Mouse (Mus musculus) thymus, postnatal 10 days (tissue): Measurements from ENCODE around the gene Fcgr3.
"Not testable (repeated sequence)": the region's sequence is repeated elsewhere in the genome, so short reads cannot be mapped to it uniquely, and the experiment has no call there.

Experiments used
- DNase-seq, 2 experiments: peaks; one replicate each; pipeline ENCODE4 v3.0.0; 2021; ENCODE audit warnings: low spot score in 2 of 2

Gene Fcgr3

GRCm38 (mm10) chr1:171064491-171065242 is at the start of gene Fcgr3:
TSS of gene Fcgr3 (minus strand) at chr1:171064935.
- peak; percentile 67 to 74 for DNase-seq

- peak; percentile 8 to 10 for DNase-seq
Measured at GRCm38 (mm10) chr1:171113873-171114299, 49.2 kb upstream of the Fcgr3 start, which contains the start of gene Cfap126. TSS of gene Cfap126 (plus strand) at chr1:171113918.

GRCm38 (mm10) chr1:171112986-171113385 is 48.3 kb upstream of the Fcgr3 start:
- DNase-seq = no peak

GRCm38 (mm10) chr1:171111781-171112575 is 47.2 kb upstream of the Fcgr3 start:
- peak in 1 of 2 experiments; percentile 16 for DNase-seq

- DNase-seq = peak; percentile 78 to 90
Measured at GRCm38 (mm10) chr1:171111020-171111780, 46.5 kb upstream of the Fcgr3 start.

GRCm38 (mm10) chr1:171110659-171111019 is 45.9 kb upstream of the Fcgr3 start:
- peak in 1 of 2 experiments; percentile 14 for DNase-seq

GRCm38 (mm10) chr1:171109620-171110019 is 44.9 kb upstream of the Fcgr3 start:
- DNase-seq = no peak

GRCm38 (mm10) chr1:171105226-171105625 is 40.5 kb upstream of the Fcgr3 start:
- DNase-seq = no peak

- no peak for DNase-seq
Measured at GRCm38 (mm10) chr1:171103179-171103840, 38.6 kb upstream of the Fcgr3 start.

- DNase-seq = peak; percentile 75 to 85
Measured at GRCm38 (mm10) chr1:171102547-171103177, 37.9 kb upstream of the Fcgr3 start.

- peak; percentile 65 to 67 for DNase-seq
Measured at GRCm38 (mm10) chr1:171101733-171102546, 37.2 kb upstream of the Fcgr3 start.

GRCm38 (mm10) chr1:171101033-171101432 is 36.3 kb upstream of the Fcgr3 start:
- DNase-seq = no peak

GRCm38 (mm10) chr1:171097612-171098011 is 32.9 kb upstream of the Fcgr3 start:
- no peak for DNase-seq

GRCm38 (mm10) chr1:171097136-171097535 is 32.4 kb upstream of the Fcgr3 start:
- no peak for DNase-seq

- no peak for DNase-seq
Measured at GRCm38 (mm10) chr1:171096110-171096964, 31.6 kb upstream of the Fcgr3 start.

- no peak for DNase-seq
Measured at GRCm38 (mm10) chr1:171094424-171094823, 29.7 kb upstream of the Fcgr3 start.

GRCm38 (mm10) chr1:171090761-171091160 is 26.0 kb upstream of the Fcgr3 start:
- no peak for DNase-seq

GRCm38 (mm10) chr1:171089891-171090290 is 25.2 kb upstream of the Fcgr3 start:
- DNase-seq = no peak

- not testable (repeated sequence) for DNase-seq
Measured at GRCm38 (mm10) chr1:171088237-171088869, 23.6 kb upstream of the Fcgr3 start.
